Mouse (Mus musculus): ENCODE results near the gene Otog. TPM values are rescaled to one million over a fixed set of nuclear protein-coding genes. Genes with fewer than 3 reads are reported as not detected.

Gene Otog
- total RNA-seq (2021) = 1 to 10 TPM in 1 of 2 experiments, not detected in 1; 2.9 TPM
- long read RNA-seq, experiment 1 = 0 reads
- long read RNA-seq, experiment 2 = 0 reads

DNA sequence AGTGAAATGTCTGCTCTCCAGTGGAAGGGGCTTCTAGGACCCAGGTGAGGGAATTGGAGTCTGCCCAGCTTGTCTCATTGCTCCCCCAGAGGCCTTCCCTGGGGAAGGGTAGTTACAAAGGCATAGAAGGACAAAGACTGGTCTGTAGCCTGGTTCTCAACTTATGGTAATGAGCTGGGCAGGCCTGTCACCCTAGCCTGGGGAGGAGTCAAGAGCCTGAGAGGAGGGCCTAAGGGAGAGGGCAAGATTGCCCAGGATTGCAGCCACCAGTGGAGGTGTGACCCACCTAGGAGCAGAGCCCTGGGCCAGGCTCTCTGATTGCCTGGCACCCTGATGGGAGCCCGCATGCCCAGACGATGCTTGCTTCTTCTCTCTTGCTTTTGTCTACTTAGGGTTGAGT is at the start of gene Otog:
Otog (plus strand) TSS at position 292 of the 400 bp plus-strand sequence.
- DNase-seq = no peak

DNA sequence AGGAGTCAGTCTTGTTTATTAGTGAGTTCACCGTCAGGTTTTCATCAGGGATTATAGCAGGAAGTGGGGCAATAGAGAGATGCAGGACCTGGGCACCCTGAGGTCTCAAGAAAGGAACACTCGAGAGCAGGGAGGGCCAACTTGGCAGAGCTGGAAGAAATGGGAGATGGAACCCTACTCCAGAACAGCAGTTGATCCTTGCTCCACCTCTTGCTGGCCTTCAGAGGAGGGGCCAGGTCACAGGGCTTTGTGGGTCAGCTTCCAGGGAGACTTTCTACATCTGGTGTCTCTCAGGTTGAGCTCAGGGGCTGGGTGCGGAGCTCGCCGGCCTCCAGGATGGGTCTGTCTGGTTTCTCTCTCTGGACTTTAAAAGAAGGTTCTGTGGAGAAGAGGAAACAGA is 45.4 kb upstream of the Otog start:
- no peak for DNase-seq

DNA sequence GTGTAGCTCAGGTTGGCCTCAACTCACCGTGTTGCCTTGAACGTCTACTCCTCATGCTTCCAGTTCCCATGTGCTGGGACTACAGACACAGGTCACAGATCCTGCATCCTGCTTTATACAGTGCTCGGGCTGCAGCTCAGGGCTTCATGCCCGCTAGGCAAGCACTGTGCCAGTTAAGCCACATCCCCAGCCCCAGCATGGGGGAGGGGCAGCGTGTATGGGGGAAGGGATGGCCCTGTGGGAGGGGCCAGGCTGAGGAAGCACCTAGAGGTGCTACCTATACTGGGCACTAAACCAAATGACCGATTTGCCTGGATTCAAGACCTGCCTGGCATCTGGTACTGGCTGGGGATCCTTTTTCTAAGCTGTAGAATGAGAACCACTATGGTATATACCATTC is 40.8 kb upstream of the Otog start:
- DNase-seq = no peak

DNA sequence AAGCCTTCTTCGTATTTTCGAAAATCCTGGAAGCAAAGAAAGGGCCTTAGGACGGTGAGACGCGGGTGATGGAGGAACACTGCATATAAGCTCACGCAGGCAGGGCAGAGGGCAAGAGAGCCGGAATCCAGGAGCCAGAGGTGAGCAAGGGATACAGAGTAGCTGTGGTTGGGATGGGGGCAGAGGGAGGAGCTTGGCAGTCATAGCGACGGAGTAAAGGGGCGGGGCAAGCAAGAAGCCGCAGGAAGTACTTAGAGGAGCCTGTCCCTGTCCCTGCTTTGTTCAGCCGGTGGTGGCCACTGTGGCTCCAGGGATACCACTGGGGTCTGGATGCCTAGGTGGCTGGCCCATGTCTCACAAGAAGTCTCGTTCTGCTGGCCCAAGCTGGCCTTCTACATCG is 39.1 kb upstream of the Otog start:
- no peak for DNase-seq

DNA sequence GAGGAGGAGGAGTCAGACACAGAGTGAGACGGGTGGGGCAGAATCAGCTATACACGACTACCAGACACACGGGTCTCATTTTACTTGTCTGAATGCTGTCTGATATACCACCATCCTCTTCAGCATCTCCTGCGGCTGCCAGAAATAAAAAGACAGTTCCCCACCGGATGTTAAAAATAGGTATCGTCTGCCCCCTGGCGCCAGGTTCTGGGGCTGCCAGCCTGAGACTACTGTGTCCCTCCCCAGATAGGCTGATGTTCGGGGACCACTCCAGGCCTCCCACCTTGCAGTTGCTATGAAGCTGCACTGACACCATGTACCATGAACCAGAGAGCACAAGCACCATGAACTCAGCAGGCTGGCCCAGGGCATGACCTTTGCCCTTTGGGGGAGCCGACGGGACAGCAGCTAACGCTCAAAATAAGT is 36.7 kb upstream of the Otog start:
- DNase-seq = peak; percentile 28 to 50

DNA sequence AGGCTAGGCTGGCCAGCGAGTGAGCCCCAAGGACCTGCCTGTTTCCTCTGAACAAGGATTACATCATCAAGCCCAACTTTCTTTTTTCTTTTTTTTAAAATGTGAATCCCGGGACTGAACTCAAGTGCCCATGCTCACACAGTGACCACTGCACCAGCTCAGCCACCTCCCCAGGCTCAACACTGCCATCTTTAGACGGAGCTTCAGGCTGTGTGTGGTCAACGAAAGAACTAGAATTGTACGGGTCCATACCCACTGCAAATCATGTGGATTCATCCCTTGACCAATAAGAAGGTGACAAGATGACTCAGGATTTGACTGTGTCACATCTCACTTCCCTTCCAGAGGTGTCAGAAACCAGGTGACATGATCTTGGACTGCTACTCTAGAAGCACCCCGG is 36.0 kb upstream of the Otog start:
- DNase-seq = no peak

DNA sequence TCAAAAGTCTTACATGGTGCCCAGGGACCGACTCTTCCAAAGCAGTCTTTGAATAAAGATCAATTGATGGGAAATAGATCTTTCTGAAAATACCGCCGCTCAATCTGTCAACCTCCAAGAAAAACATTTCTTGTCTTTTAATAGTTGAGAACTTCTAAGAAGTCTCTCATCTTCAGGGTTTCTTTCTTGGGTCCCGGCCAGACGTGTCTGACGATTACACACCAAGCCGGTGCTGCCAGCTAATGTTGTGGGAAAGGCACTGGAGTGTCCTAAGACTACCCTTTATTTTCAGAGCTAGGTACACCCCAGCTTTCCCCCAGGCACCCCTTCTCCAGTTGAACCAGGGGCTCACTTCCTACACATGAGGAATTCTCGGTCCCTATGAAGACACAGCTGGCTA is 32.7 kb upstream of the Otog start:
- no peak for DNase-seq

DNA sequence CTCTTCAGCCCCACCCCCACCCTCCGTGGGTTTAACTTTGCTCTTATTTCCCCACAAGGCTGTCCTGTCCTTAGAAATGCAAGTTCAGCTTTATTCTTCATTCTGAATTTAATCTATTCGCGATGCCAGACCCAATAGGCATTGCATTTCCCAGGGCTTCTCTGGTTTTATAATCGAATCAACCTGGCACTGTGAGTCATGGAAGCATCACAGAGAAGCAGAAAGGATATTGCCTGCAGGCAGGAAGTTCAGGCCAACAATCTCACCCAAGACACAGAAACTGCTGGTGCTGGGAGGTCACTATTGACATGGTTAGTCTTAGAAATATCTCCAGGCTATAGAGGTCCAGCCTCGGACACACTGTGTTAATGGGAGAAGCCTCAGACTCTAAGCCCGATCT is 30.5 kb upstream of the Otog start:
- DNase-seq = no peak

DNA sequence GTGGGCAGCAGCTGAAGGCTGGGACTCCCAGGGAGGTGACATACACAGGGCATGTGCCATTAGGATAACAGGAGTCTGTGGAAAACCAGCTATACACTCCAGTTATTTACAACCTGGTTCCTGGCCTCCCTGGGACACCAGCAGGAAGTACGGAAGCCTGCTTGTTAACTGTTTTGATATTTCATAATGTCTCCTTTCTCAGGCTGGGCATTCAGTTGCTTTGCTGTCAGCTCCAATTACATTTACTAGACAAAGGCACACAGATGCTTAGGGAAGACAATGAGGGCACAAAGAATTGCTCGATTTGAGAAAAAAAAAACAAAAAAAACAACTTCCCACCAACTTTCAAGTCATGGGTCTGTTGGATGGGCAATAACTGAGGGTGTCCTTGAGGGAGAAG is 24.3 kb upstream of the Otog start:
- no peak for DNase-seq

DNA sequence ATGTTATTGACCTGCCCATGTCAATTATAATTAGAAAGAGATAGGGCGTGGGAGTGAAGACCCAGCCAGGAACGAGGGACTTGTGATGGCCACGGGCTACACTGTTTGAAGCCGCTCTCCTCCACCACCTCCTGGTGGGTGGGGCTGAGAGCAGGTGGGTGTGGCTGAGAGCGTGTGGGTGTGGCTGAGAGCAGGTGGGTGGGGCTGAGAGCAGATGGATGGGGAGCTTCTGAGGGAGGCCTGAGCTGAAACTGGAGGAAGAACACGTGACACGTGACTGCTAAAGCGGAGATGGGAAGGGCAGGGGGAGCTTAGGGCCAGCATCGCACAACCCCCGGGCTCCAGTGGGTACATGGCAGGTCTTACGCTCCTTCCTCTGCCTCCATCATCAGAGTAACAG is 22.4 kb upstream of the Otog start:
- DNase-seq = no peak

DNA sequence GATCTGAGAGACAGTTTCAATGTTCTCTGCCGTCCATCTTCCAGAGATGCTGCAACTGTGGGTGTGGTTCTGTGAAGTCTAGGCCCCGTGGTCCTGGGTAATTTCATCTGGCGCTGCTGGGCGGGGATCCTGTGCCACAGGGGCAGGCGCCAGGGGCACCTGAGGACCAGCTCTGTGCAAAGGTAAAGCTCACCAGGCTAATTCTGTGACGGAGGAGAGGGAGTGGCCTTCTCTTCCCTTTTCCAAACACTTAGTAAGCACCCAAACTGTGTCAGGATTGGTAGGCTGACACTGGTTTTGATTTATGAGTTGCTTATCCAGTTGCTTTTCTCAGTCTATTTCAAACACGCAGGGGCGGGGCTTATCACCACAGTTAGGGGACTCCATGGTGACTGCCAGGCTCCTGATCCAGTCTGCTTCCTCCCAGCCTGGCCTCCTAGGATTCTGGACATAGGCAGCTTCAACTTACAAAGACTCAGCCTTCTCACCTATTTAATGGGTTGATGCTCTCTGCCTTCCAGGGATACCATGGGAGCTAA is 20.1 kb upstream of the Otog start:
- DNase-seq = no peak

DNA sequence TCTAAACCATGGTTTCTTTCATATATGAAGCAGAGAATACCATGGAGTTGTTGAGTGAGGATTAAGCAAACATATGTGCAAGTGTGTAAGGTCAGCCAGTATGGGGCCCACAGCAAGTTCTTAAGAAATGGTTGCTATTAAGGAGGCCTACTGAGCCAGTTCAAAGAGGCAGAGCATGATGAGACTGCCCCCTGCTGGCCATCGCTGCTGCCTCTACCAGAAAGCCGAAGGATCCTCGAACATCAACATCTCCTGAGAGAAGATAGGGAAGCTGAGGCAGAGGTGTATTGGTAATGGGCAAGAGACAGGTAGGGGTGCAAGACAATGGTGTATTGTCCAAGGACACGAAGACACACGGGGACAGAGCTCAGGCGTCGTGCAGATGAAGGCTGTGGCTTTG is 14.5 kb upstream of the Otog start:
- DNase-seq = peak; percentile 67 to 76

DNA sequence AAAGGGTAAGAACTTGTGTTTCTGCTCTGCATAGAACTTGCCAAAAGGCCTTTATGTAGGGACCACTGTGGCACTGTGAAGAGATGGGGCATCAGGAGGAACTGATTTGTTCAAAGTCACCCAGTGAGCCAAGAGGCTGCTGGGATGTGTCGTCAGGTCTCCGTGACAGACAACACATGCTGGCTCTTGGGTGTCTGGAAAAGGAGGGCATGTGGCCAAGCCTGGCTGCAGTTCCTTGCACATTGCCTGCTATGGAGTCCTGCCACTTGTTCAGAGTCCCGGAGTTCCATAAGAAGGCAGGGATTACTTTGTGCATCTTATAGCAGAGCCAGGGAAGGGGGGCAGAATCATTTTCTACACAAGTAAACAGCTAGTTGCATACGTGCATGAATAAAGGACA is 13.9 kb upstream of the Otog start:
- no peak for DNase-seq

DNA sequence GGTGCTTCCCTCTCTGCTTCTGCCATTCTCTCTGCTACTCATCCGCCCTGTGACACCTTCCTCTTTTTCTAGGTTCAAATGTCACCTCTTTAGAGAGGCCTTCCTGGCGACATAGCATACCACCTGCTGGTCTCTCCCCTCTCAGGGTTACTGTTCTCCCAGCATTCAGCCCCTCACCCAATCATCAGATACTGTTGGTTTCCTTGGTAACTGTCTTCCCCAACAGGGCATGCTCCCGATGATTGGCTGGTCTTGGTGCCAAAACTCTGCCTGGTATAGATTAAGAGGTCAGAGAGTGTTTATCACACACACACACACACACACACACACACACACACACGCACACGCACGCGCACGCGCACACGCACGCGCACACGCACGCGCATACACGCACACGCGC is 4.8 kb upstream of the Otog start:
- DNase-seq = no peak

DNA sequence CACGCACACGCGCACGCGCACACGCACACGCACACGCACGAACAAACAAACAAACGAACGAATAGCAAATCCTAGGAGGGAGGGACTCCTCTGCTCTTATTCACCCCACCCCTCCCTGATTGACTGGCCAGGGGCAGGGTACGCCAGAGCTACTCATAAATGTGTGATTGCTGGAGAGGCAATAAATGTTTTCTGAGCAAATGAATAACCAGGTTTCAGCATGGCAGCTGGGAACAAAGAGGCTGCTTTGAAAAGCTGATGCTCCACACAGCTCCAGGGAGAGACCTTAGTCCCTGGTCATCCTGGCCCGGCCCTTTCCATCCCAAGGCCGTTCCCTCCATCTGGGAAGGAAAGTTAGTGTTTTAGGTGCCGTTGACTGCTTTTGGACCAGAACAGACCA is 4.4 kb upstream of the Otog start:
- no peak for DNase-seq

DNA sequence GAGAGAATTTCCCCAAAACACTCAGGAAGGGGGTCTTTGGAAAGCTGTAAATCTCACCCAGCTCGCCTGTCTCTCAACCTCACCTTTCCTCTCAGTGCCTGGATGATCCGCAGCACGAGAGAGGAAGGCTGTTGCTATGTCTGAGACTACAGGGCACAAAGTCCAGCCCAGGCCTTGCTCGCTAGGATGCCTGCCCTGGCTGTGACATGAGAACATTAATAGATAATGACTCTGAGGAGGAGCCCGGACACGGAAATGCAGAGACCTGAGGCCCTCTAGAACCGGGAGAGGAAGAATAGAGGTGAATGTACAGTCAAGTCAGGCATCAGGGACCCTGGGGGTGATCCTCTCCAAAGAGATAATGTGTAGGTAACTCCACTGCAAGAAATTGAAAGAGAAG is 3.6 kb upstream of the Otog start:
- no peak for DNase-seq

DNA sequence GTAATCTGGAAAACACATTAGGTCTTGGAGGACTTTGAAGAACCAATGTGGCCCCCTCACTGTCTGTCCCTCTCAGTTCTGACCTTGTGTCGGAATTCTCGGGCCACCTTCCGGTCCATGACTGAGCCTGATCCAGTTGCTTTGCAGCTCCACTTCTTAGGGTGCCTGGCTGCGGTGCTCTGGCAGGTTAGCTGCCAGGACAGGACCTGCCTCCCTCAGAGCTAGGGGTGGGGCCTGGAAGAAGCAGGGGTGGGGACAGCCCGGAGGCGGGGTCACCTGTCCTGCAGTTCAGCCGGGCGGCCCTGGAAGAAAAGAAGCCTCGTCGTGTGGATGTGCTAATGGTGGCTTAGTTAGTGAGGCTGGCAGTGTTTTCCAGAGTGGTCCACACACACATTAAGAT is 2.4 kb upstream of the Otog start, which contains the start of gene Ush1c:
Ush1c (minus strand) TSS at position 158 of the 400 bp plus-strand sequence.
- peak in 1 of 2 experiments; percentile 9 for DNase-seq

DNA sequence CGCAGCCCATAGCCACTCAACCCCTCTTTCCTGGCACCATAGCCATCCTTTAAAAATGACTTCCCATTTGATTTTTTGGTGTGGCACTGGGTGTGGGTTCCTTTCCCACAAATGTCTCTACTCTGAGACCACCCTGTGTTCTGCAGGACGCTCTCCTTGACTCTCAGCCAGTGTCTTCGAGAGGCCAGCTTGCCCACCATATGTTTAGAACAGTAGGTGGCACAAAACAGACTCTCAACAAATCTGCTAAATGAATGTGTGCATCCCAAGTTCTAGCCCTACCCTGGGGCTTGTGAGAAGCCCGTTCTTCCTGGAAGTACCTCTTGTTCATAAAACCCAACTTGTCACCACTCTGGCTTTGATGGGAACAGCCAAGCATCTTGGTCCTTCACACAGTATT is 696 bp upstream of the Otog start:
- no peak for DNase-seq

DNA sequence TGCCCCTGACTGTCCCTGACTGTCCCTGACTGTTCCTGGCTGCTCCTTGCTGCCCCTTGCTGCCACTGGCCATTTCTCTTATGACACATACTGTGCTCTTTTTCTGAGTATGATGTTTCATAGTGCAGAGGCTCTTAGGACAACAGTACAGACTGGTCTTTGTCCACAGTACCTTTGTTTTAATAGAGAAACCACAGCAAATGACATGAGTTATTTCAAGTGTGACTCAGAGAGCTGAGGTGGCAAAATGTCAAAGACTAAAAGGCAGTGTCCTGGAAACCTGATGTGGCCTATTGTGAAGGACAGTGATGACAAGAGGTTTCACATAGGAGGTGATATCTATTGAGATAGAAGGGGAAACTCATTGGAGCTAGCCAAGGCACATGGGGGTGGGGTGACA is 6.1 kb downstream of the Otog start:
- peak; percentile 44 to 47 for DNase-seq

DNA sequence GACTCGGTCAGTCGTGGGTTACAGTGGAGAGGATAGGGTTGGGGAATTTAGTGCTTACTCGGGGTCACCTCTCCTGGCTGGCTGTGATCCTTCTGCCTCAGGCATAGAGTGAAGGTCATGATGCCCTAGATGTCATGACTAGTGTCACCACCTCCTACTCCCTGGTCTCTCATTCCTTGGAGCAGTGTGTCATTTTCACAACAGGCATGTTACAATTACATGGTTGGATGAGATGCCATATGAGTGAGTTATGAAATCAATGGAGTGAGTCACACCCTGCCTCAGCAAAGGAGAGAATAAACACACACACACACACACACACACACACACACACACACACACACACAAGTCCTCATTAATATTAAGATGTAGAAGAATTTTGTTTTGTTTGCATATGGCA is 6.8 kb downstream of the Otog start:
- no peak for DNase-seq

DNA sequence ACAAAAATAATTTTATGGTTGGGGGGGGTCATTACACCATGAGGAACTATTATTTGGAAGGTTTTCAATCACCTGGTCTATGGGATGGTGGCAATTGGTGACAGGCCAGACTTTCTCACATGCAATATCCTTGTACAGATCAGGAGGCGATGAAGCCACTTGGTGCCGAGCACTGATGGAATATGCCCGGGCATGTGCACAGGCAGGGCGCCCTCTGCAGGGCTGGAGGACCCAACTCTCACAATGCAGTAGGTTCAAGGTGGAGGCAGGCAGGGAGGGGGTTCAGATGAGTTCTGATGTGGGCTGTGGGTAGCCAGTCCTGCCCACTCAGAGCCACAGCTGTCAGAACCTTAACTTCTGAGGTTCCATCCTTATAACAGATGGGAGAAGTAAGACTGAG is 11.1 kb downstream of the Otog start:
- DNase-seq = no peak

DNA sequence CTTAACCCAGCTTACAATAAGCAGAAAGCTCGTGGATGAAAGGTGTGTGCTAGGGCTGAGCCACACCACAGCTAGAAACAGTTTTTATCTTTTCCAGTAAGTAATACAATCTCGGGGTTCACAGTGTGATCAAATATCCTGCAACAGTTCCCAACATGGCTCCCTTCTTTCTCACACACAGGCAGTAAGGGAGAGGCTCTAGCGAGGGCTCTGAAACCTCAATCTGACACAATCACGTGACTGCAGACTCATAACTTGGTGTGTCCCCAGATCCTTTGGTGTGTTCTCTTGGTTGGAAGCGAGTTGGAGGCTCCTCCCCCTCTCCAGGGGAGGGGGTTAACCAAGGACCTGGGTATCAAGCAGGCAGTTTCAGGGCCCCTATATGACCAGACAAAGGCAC is 35.4 kb downstream of the Otog start:
- no peak for DNase-seq

DNA sequence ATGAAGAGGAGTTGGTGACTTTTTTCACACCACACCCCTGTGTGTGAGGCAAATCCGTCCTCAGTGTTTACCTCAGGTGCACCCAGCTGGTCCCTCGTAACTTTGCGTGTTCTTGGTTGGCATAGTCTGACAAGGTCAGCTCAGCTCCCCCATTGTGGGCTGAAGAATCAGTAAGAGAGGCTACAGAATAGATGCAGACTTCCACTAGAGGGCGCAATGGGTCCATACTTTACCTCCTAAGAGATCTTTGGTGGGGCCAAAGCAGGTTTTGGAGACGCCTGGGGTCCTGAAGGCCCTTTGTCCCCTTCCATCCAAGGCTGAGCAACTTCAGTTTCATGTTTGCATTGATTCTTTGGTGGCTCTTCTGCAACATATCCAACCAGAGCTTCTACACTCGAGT is 39.2 kb downstream of the Otog start:
- DNase-seq = peak; percentile 46 to 62

DNA sequence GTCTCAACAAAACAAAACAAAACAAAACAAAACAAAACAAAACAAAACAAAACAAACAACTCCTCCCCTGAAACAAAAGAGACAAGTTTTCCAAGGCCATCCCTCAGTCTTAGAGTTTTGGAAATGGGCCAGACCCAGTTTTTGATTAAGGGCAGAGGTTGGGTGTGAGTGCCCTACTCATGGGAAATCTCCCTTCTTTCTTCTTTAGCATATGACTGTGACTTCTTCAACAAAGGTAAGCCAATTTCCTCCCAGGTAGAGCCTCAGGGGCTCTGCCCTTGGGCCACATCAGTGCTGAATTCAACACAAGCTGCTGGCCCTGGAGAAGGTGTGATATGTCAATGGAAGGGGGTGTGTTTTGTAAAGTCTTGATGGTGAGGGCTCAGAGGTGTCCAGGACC is 40.1 kb downstream of the Otog start:
- no peak for DNase-seq

DNA sequence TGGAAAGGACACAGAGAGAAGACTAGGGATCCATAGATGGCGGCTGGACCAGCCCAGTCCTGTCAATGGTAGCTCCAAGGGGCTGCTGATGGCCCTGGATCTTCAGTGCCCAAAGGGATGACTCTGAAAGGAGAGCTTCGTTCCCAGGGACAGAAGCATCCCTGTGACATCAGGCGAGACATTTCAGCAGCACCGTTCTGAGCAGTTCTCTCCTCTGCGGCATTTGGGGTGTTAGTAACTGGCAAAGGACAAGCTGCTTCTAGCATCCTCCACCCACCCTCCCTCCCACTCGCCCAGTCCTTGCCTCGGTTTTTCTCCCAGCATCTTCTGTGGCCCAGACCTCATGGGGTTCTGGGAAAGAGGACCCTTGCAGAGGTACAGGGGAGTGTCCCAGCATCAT is 41.5 kb downstream of the Otog start:
- no peak for DNase-seq

Data from adrenal gland, postnatal 36 days (tissue).